Mouse (Mus musculus) CD4-positive, CD25-positive, alpha-beta regulatory T cell, adult 4 months (primary cell): Measurements from ENCODE around the gene Supt20. TPM values are rescaled to one million over a fixed set of nuclear protein-coding genes. Genes with fewer than 3 reads are reported as not detected.
"Not testable (repeated sequence)": the region's sequence is repeated elsewhere in the genome, so short reads cannot be mapped to it uniquely, and the experiment has no call there.

Experiments
- ATAC-seq: one replicate; pipeline ENCODE4 v1.8.0; 2017
- polyA plus RNA-seq, 2 experiments: library from polyadenylated mRNA; unstranded; fragments of 100-300 nt; shearing (Covaris generic); gene quantifications; one replicate each; pipeline ENCODE4 v1.2.1; 2017

The Supt20 gene
- polyA plus RNA-seq = 100 to 1,000 TPM; 245 to 256 TPM

DNA sequence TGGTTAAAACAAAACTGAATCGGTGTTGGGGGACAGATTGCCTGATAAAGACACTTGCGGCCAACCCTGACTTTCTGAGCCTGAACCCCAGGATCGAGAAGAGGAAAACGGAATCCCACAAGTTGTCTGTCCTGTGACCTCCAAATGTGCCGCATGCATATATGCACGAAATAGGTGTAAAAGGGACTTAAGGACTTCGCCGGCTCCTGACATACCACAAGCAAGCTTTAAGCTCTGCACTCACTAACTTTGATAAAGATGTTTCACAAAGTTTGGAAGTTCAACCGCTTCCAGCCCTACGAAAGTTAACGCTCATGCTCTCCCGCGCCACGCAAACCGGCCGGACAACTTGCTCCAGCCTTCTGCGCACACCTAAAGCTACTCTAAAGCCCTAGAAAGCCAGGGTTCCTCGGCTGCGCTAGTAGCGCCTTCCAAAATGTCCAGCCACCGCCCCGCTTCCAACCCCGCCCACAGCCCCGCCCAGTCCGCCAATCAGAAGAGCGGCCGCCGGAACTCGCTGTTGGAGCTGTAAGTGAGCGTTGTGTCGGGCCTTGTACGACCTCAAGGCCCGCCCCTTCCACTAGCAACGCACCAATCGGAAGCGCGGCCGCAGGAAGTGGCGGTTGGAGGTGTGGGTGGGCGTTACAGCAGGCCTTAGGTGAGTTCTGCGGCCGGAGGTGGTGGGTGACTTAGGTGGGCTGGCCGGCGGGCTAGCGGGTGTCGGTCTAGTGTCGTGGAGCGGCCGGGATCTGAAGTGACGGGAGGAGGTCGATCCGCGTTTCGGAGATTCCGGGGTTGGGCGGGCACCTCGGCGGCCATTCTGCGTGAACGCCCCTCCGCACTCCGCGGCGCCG is at the start of gene Supt20:
Supt20 (plus strand) TSS at position 606 of the 854 bp plus-strand sequence.
- ATAC-seq = peak; percentile 96

DNA sequence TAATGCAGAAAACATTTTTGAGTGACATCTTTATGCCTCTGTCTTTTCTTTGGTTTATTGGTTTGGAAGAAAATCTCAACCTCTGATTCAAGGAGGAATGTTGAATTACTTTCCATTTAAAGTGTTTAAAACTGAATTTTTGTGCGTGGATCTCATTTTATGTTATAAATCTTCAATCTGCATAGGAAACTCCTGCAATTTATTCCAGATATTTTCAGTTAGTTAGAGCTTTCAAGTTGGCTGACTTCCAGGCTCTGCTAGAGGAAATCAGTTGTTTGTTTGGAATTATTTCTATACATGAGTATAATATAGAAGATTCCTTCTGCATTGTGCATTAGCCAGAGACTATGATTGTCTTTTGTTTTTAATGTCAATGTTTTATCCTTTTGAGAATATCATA is 49.8 kb upstream of the Supt20 start:
- no peak for ATAC-seq

DNA sequence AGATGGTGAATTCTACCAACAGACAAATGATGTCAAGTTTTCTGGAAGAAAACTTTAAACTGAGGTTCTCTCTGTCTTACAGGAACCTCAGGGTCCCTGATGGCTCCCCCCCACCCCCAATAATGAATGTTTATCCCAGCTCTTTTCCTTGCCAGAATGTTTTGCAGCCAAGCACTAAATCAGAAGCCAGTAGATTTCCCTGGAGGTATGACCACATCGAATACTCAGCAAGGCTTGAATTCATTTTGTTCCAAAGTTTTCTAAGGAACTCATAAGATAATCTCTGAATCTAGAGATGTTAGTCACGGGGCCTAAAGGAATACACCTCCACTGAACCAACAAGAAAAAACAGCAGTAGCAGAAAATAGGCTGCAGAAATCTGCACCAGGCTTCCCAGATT is 45.0 kb upstream of the Supt20 start:
- no peak for ATAC-seq

DNA sequence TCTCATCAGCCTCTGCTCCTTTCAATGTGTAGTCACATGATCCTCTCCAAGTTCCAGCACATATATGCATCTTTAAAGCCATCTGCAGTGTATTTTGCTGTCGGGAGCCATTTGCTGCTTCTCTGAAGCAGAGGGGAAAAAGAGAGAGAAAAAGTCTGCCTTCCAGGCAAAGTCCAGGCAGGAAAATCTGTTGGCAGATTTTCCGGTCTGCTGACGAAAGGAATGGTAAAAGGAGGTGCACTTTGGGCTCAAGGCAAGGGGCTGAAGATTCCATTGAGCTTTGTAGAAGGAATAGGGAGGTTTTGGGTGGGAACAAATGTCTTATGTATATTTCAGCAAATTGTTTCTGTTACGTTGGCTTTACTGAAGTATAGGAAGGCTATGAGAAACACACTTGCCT is 41.0 kb upstream of the Supt20 start:
- no peak for ATAC-seq

DNA sequence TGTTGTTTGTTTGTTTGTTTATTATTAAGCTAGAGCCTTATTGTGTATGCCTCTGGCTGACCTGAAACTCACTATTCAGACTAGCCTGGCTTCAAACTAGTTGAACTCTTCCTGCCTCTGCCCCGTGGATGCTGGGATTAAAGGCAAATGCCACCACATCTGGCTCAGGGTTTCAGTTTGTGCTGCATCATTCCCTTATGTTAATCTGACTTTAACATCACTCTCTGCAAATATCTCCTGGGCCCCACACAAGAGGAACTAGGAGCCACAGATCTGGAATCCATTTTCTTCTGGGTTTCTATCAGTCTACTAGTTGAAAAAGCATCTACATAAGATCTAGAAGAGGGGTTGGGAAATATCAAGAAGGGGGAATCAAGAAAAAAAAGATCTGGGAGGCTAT is 38.4 kb upstream of the Supt20 start:
- no peak for ATAC-seq

DNA sequence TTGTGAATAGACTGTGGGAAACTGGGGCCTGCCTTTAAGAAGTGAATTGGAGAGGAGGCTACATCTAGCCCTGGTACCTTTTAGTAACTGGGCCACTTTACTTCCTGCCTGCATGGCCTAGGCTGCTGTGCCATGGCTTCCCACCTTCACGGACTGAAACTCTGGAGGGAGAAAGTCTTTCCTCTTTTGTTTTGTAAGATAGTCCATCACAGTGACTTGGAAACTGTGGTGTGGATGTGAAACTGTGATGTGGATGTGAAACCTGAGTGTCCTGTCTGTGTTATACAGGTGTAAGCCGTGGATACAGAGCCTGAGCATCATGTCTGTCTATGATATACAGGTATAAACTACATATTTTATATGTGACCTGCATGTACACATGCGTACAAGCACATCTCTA is 35.5 kb upstream of the Supt20 start:
- ATAC-seq = no peak

DNA sequence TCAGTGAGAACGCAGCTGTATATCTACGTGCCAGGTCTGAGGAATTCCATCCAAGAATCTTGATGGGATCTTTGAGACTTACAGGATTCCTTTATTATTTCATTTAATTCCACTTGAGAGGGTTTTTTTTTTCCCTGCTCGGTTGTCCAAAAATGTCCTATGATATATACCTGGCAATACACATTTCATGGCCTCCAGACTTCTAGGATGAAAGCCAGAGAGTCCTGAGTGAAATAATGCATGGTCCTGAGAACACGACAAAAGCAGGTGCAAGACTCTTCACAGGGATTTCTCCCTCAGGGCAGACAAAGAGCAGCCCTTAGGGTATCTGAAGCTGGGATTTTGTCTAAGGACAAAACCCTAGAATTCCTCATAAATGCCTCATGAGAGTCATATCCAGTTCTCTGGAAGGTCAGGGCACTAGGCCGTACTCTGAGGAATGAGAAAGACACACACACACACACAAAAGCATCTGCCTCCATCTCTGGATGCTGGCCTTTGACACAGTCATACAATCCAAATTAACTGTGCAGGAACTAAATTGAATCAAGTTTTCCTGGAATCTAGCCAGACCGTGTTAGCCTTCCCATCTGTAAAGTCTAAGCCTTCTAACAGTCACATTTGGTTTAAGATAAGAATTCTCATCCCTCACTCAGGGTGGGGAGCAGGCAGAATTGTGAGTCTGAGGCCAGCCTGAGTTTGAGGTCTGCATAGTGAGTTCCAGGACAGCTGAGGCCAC is 34.5 kb upstream of the Supt20 start:
- ATAC-seq = no peak

DNA sequence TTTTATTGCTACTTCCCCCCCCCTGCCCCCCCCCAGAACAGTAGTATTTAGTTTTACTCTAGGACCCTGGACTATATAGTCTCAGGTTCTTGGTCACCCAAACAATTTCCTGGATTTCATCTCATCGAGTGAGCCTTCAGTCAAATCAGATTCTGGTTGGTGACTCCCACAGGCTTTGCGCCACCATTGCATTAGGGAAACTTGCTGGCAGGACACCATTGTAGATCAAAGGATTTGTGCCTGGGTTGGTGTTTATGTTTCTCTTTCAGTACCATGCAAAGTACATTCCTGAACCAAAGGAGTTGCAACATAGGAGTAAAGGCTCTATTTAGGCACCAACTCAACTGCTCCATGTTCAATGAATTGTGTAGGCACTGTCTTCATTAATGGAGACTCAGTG is 32.9 kb upstream of the Supt20 start:
- ATAC-seq = no peak

DNA sequence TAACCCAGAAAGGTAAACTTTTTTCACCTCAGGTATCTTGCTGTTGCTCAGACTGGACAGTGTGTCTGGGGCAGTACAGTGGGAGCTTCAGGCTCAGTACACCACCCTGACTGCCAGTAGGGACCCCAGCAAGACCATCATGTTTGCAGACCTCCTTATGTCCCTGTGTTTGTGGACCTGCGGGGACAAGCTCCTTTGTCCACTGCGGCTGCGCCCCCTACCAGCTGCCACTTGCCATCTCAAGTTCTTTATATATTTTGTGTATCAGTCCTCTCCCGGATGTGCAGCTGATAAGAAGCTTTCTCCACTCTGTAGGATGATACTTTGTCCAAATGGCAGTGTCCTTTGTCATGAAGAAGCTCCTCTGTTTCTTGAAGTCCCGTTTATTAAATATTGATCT is 30.2 kb upstream of the Supt20 start:
- ATAC-seq = no peak

DNA sequence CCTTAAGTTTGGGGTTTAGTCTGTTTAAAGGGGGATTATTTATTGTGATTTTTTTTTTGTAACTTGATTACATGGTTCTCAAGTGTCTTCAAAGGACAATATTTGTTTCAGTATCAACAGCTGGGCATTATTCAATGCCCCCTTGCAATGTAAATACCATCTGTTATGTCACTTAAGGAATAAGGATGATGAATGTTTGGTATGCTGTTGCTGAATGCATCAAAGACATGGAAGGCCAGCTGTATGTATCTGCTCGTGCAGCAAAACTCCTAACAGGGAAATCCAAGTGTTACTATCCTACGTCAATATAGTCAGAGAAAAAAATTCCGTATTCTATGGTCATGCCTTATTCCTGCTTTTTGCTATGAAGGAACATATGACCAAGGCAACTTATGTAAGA is 24.5 kb upstream of the Supt20 start:
- ATAC-seq = no peak

DNA sequence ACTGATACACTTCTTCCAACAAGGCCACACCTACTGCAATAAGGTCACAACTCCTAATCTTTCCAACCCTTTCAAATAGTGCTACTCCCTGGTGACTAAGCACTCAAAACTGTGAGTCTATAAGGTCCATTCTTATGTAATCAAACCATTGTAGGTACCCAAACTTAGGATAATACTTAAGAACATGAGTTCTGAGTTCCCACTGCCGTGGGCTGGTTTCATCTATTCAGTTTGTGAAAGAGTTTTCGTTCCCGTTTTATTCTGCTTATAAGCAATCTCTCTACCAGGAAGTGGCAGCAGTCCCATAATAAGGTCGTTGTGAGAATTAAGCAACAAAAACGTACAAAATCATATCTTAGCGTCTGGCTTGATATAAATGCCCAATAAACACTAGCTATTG is 23.9 kb upstream of the Supt20 start:
- no peak for ATAC-seq

DNA sequence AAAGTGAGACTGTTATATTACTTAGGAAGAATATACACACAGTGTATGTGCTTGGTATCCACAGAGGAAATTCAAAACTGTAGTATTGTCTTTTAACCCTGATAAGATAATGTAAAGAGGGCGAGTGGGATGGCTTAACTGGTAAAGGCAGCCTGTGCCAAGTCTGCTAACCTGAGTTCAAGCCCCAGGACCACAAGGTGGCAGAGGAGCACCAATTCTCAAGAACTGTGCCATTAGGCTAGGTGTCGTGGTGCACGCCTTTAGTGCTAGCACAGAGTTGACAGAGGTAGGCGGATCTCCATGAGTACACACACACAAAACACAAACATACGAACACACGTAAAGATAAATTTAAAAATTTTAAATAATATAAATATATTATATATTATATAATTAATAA is 23.0 kb upstream of the Supt20 start:
- peak; percentile 58 for ATAC-seq

DNA sequence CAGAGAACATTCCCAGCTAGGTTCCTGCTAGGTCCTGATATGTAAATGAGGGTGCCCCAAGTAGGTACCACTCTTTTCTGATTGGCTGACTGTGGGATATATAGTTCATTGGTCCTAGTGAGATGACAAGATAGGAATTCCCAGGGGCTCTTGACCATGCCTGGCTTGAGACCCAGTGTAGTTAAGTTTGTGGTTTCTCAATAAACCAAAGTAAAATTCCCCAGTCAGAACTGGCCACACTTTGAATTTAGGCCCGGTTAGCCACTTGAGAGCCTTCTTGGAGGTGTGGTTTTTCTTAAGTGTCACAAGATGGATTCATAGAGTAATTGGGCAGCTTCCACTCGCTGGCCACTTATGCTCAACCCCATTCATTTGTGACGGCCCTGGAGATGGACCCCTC is 20.5 kb upstream of the Supt20 start:
- no peak for ATAC-seq

DNA sequence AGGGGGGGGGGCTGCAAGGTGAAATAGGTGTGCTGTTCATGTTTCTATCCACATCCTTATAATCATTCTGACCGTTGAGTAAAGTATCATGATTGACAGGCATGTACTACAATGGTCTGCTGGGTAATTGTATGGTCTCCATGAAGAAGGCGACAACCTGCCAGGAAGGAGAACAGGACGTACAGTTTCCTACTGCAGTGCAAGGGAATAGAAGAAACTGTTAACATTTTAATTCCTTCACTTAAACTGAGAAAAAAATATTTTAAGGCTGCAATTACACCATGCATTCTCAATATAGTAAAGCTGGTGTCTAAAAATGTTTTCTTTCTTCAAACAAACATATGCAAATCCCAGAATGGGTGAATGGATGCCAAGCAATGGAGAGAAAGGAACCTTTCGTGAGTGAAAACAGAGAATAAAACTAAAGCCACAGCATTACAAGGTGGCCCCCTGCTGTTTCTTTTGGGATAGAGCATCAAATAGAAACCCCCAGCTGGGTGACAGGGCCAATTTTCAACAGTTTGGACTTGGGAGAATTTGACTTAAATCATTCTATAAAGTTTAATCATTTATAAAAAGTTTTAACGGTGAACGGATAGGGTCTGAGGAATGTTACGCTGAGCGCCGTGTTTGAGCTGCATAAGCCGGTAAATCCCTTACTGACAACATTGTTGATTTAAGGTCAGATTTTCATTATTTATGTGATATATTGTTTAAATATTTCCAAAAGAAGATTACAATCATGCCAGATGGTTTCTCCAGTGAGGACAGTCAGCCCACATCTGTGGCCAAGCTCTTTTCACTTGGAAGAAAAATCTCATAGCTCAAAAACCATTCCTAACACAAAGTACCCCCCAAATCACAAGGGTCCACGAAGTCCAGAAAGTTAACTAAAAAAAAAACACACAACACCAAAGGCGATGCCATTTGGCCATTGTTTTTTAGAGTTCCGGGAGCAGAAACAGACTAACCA is 19.8 kb upstream of the Supt20 start:
- ATAC-seq = peak; percentile 72

DNA sequence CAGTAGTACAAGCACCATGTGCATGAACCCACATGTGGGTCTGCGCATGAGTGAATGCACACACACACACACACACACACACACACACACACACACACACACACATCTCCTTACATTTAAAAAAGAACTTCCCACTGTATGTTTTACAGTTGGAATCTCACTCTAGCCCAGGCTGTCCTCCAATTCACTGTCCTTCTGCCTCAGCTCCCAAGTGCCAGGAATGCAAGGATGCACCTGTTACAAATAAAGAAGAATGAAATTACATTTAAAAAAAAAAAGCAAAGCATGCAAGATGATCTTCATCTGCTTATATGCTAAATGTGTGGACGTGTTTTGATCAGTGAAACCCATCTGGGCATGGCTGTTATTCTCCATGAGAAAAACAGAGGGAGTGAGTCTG is 15.8 kb upstream of the Supt20 start:
- no peak for ATAC-seq

DNA sequence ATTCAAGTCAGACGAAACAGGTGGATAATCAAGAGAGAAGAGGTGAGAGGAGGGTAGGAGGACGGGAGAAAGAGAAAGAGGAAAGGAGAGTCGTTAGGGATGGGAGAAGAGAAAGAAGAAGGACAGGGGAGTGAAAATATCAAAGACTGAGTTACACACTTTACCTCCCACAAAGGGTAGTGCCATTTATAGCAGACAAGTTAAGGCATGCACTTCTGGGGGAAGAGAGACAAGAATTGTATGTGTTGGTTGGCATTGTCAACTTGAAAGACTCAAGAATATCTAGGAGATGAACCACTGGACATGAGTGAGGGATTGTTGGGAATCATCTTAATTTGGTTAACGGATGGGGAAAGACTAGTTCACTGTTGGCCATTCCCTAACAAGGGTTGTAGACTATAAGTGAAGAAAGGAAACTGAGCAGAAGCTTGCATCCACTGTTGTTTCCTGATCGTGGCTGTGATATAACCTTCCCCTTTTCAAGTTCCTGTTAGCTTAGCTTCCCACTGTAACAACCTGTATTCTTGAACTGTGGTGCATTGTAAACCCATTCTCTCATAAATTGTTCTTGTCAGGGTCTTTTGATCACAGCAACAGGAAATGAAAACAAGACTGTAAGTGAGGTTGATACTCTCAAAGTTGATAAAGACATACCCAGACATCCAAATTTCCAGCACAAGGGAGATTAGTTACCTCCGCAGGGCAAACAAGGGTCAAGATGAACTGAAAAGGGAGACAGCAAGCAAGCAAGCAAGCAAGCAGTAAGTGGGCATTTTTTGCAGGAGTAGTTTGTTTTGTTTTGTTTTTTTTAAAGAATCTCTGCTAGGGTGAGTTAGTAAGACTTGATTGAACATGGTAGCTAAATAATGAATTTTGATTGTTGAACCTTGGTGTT is 11.1 kb upstream of the Supt20 start:
- ATAC-seq = no peak

DNA sequence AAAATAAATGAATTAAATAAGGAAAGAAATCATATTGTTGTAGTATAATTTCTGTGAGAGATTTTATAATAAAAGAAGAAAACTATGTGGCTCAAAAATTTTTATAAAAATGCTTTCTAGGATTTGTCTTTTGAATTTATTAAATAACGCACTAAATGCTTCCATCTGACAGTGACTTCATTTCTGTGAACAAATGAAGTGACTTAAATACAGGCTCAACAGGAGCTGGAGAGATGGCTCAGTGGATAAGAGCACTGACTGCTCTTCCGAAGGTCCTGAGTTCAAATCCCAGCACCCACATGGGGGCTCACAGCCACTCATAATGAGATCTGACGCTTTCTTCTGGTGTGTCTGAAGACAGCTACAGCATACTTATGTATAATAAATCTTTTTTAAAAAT is 7.4 kb upstream of the Supt20 start:
- no peak for ATAC-seq

DNA sequence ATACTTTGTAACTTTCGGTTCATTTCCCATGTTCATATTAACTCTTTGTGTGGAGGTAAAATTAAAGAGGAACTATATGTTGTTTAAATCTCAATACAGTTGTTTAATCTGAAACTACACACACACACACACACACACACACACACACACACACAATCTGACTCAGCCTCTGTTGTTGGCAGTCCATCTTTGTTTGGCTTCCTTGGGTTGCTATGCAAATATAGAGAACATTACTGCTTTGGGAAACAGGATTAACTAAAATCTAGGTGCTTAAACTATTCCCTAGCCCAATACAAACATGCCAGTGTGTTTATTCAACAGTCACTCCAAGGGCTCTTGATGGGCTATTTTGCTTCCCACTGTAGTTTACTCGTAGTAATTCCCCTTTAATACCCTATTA is 5.4 kb upstream of the Supt20 start:
- no peak for ATAC-seq

DNA sequence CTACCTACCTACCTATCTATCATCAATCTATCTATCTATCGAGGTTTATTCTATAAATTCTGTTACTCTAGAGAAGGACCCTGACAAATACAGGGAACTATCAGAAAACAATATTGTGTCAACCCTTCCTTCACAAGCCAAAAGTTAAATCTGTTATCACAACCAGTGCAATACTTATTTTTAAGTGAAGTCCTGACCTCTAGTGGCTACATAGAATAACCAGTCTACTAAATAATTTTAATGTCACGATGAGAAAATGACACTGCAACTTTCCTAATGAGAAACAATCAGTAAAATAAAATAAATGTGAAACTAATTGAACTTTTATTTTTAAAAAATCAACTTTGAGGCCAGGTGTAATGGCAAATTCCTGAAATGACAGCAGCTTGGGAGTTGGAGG is 3.5 kb upstream of the Supt20 start:
- ATAC-seq = no peak

DNA sequence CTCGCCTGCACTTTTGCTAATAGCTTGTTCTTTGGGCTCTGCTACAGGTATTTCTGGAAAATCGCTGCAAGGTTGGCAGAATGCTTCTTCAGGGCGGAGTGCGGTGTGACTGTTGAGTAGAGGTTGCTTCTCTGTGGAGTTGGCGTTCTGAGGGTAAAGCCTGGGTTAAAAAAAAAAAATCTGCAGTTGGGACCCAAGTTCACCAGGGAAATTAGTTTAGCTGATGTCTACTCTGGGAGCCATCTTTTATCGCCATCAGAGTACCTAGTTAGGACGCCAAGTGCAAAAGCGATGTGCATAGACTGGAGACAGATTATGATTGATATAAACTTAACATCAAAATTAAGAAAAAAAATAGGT is 429 bp downstream of the Supt20 start:
- ATAC-seq = peak; percentile 21

DNA sequence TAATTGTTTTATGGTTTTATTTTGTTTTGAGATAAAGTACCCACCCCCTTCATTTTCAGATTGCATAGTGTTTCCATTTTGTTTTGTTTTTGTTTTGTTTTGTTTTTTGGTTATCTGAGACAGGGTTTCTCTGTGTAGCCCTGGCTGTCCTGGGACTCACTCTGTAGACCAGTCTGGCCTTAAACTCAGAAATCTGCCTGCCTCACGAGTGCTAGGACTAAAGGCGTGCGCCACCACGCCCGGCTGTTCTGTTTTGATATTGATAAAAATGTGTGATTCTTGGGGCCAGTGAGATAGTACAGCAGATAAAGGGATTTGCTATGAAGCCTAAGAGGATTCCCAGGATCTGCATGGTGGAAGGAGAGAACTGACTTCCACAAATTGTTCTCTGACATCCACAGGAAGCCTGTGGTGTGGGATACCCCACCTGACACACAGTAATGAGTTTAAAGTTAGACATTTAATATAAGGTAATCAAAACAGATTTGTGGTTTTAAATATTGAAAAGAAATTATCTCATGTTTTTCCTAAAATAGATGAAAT is 7.2 kb downstream of the Supt20 start:
- no peak for ATAC-seq

DNA sequence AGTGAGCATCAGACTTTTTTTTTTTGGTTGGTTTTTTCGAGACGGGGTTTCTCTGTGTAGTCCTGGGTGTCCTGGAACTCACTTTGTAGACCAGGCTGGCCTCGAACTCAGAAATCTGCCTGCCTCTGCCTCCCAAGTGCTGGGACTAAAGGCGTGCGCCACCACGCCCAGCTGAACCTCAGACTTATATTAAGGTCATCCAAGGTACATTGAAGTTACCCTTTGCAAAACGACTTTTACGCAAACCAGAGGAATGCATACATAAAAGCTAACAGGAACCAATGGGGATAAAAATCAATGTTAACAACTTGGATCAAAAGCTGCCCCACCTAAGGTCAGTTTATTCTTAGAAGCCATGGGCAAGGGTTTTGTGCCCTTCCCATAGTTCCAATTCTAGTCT is 11.5 kb downstream of the Supt20 start:
- ATAC-seq = not testable (repeated sequence)
